Mouse (Mus musculus) lung, adult 10 weeks (tissue): Measurements from ENCODE around the gene Mesd. TPM values are rescaled to one million over a fixed set of nuclear protein-coding genes. Genes with fewer than 3 reads are reported as not detected.

Experiments used
- polyA plus RNA-seq: library from polyadenylated mRNA; stranded (reverse); fragments of 350-450 nt; fragmentation: Illumina TruSeq; extraction: RNeasy Lipid Tissue Mini Kit (QIAGEN cat#74804); gene quantifications from one replicate; pipeline ENCODE4 v1.2.3, GENCODE M21; 2014; ENCODE audit warnings: low read depth, low replicate concordance; ENCODE audit not compliant: insufficient read depth

Gene Mesd
- polyA plus RNA-seq: 47.1 TPM

DNA sequence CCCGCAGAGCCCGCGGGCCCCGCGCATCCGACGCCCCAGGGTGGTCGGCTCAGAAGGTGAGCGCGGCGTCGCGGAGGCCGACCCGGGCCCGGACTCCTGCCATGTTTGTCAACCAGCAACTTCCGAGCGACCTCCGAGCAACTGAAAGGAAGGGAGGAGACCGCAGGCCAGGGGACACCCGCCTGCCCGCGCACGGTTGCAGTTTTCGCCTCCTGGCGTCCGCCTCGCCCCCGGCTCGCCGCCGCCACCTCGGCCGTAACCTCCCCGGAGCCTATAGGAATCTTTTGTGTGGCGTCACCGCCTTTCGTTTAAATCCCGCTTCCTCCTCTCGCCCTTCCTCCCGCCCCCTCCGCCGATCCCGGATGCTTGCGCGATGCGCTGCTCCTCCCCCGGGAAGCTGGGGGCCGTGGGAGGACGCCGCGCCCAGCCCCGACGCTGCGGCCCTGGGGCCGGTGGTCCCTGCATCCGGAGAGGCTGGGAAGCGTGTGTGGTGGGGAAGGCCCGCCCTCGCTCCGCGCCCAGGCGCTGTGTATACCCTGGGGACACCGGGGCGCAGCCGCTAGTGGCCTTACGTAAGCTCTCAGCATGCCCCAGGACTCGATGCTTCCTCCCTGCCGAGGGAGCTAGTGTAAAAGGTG, at the start of gene Mesd, which contains the start of gene Tlnrd1:
Gene Mesd (plus strand): TSS at position 446 of the 638 bp plus-strand sequence.
Gene Tlnrd1 (minus strand): TSS at position 285 of the 638 bp plus-strand sequence.

Other genes with a start within 250 kb of the Mesd start
- 16.1 TPM for gene Il16, start 138.7 kb upstream of the Mesd start, polyA plus RNA-seq
- gene Cfap161, start 89.6 kb upstream of the Mesd start, polyA plus RNA-seq: 14.3 TPM
- 14.8 TPM for gene Tlnrd1, start 161 bp upstream of the Mesd start, polyA plus RNA-seq
- gene Cemip, start 202.0 kb downstream of the Mesd start, polyA plus RNA-seq: 0.11 TPM